Mouse (Mus musculus): ENCODE data around the gene Arpc2. TPM values are rescaled to one million over a fixed set of nuclear protein-coding genes. Genes with fewer than 3 reads are reported as not detected.
"Not testable (repeated sequence)": the region's sequence is repeated elsewhere in the genome, so short reads cannot be mapped to it uniquely, and the experiment has no call there.

The Arpc2 gene
- polyA plus RNA-seq, 1 experiment from 2014 or later, result 375 TPM

DNA sequence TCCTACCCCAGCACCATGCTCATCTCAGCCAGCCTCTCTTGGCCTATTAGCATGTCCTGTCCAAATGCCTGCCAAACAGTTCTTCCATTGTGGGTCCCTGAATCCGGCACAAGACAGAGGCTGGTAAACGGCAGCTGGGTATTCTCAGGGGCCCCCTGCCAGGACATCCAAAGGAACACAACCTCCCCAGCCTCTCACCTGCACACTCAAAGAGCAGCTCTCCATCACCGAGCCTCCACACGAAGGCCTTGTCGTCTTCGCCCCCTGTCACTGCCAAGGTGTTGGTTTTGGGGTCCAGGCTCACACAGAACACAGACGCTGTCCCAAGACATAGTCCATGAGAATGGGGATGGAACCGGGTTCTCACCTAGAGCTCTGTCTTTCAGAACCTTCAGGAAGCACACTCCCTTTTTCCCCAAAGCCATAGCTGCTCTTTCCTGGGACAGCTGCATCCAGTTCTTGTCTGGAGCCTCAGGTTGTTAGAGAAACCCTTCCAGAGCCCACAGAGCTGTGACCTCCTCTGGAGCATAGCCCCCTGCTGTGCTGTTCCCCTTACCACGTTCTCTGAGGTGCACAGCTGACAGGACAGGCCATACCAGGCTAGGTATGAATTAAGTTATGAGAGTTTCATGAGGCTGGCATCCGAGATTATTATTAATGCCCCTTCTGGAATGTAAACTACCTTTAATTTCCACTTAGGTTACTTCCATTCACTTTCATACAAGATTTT, 47.2 kb downstream of the Arpc2 start:
- peak overlapping the region; percentile 70; the same call in 1 of the 2 replicates for H3K4me3 ChIP-seq (ENCODE audit: low read depth, low read length)
- no peak for DNase-seq (ENCODE audit: low spot score)

DNA sequence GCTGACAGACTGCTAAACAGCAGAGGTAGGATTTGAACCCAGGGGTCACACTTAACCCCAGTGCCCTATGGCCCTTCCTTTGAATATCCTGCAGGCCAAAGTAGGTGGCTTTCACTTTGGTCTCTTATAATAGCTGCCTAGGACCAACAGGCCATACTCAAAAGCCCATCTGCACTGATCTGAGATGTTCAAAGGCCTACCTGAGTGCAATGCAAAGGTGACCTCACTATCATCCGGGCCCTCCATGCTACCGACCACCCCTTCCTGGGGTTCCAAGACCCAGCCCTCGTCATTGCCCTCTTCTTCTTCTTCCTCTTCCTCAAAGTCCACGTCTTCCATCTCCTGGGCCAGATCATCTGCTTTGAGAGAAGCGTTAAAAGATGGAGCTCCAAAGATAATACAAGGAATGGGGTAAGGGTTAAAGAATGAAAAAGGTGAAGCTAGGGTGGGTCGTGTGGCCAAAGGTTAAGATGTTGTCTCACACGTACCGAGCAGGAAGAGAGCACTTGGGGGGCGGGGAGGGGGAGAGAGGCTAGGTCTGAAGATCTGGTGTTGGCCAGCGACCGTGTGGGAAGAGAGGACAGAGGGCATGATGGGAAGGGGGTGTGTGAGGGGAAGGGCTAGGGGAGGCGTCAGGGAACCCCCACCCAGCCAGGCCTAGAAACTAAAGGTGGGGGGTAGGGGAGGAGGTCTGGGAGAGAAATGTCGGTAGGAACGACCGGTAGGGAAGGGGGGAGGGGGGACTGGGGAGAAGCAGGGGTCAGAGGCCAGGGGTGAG, 48.0 kb downstream of the Arpc2 start:
- H3K27ac ChIP-seq (ENCODE audit: low read depth, low read length), result peak overlapping the region; percentile 28; the same call in 1 of the 2 replicates
- peak; percentile 51 for DNase-seq (ENCODE audit: low spot score)
- H3K4me2 ChIP-seq, result peak overlapping the region; percentile 83
- ATAC-seq (replicated peaks; ENCODE audit: low FRiP score), result peak; percentile 44
- peak overlapping the region; percentile 74 for H3K9ac ChIP-seq (ENCODE audit: low read depth, low read length)
- peaks cover 17% of the 10 kb centered on the region for H3K4me1 ChIP-seq (replicated peaks; ENCODE audit: control insufficient read depth, insufficient read depth, low read length)
- no peaks in the 10 kb centered on the region for H3K9me3 ChIP-seq (ENCODE audit: control insufficient read depth, low read length)
- peak overlapping the region; percentile 70 for H3K4me3 ChIP-seq (ENCODE audit: low read depth, low read length)
- H3K27me3 ChIP-seq (replicated peaks; ENCODE audit: control insufficient read depth, insufficient read depth, low read length), result no peaks in the 10 kb centered on the region
- H3K36me3 ChIP-seq (ENCODE audit: control insufficient read depth, insufficient read depth, low read length), result peaks cover 18% of the 10 kb centered on the region
- 9% methylated on average over 14 of the region's 15 CpGs for WGBS

More for the DNA sequence above, 47.2 kb downstream of the Arpc2 start:
- Histone ChIP-seq H3K27ac (ENCODE audit: low read depth, low read length) (no peak overlapping the region), H3K9me3 (ENCODE audit: control insufficient read depth, low read length) (no peaks in the 10 kb centered on the region), H3K36me3 (ENCODE audit: control insufficient read depth, insufficient read depth, low read length) (peaks cover 18% of the 10 kb centered on the region), H3K9ac (ENCODE audit: low read depth, low read length) (no peak overlapping the region), H3K27me3 (replicated peaks; ENCODE audit: control insufficient read depth, insufficient read depth, low read length) (no peaks in the 10 kb centered on the region), H3K4me2 (peak overlapping the region; percentile 83), H3K4me1 (replicated peaks; ENCODE audit: control insufficient read depth, insufficient read depth, low read length) (peaks cover 10% of the 10 kb centered on the region)
- ATAC-seq (replicated peaks; ENCODE audit: low FRiP score), result no peak
- WGBS, result 87% methylated on average over 10 of the region's 10 CpGs

DNA sequence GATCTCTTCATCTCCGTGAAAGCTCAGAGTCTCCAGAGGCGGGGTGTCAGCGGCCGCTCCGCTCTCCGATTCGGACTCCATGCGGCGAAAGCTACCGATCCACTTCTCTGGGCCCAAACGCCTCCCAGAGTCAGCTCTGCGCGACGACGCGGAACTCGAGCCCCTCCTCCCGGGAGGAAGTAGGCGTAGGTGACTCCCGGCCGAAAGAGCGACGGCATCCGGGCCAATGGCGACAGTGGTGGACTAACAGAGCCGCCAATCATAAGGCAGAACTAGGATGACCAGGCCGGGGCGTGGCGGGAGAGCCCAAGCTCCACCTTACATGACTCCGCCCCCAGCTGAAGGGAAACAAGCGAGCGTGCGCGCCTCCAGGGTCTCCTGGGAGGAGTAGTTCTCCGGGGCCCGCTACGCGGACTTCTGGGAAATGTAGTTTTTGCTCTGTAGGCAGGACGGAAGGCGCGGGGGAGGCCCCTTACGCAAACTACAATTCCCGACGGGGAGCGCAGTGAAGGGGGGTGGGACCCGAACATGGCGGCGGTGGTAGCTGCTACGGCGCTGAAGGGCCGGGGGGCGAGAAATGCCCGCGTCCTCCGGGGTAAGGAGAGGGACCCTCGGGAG, 48.8 kb downstream of the Arpc2 start, which contains the start of the genes Aamp and Pnkd:
Aamp (minus strand) TSS at position 196 of the 618 bp plus-strand sequence.
Pnkd (plus strand) TSS at position 388 of the 618 bp plus-strand sequence.
- H3K27ac ChIP-seq (ENCODE audit: low read depth, low read length), result peak within 1 kb of the TSS; percentile 28; the same call in 1 of the 2 replicates
- H3K9ac ChIP-seq (ENCODE audit: low read depth, low read length), result peak within 1 kb of the TSS; percentile 74
- peaks cover 18% of the 10 kb centered on the region for H3K36me3 ChIP-seq (ENCODE audit: control insufficient read depth, insufficient read depth, low read length)
- peak within 1 kb of the TSS; percentile 70 for H3K4me3 ChIP-seq (ENCODE audit: low read depth, low read length)
- peak; percentile 99 for DNase-seq (ENCODE audit: low spot score)
- under 1% methylated on average over 56 of the region's 56 CpGs for WGBS
- H3K4me2 ChIP-seq, result peak within 1 kb of the TSS; percentile 83
- no peaks in the 10 kb centered on the region for H3K27me3 ChIP-seq (replicated peaks; ENCODE audit: control insufficient read depth, insufficient read depth, low read length)
- peaks cover 17% of the 10 kb centered on the region for H3K4me1 ChIP-seq (replicated peaks; ENCODE audit: control insufficient read depth, insufficient read depth, low read length)
- ATAC-seq (replicated peaks; ENCODE audit: low FRiP score), result peak; percentile 95
- no peaks in the 10 kb centered on the region for H3K9me3 ChIP-seq (ENCODE audit: control insufficient read depth, low read length)

DNA sequence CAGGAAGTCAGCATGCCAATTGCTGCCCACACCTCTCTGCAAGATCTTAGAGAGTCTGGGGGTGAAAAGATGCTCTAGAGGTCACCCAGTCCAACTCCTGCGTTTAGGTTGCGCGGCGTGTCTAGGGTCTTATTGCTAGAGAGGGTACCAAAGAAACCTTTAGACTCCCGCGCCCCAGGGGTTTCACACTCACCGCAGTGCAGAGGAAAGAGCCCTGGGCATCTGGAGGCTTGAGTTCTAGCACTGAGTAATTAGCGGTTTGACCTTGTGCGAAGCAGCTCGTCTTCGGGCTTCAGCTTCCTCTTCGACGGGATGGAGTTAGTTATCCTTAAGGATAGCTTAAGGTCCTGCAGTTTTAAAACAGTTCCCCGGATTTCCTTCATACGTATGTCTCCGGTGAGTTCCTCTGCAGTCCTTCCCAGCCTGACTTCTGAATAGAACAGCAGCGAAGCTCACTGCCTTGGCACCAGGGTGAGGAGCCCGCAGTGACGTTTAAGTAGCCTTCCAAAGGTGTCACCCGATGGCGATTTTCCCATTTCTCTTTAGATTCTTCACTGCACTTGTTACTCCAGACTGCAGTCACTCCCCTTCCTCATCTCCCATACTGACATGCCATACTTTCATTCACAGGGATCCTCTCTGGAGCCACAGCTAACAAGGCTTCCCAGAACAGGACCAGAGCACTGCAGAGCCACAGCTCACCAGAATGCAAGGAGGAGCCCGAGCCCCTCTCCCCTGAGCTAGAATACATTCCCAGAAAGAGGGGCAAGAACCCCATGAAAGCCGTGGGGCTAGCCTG, 49.5 kb downstream of the Arpc2 start:
- DNase-seq (ENCODE audit: low spot score) (peak; percentile 56), ATAC-seq (replicated peaks; ENCODE audit: low FRiP score) (peak; percentile 1; the same call in 1 of the 2 replicates)
- H3K36me3 ChIP-seq (ENCODE audit: control insufficient read depth, insufficient read depth, low read length), result peaks cover 18% of the 10 kb centered on the region
- H3K27me3 ChIP-seq (replicated peaks; ENCODE audit: control insufficient read depth, insufficient read depth, low read length), result no peaks in the 10 kb centered on the region
- WGBS, result 3% methylated on average over 23 of the region's 23 CpGs
- H3K9ac ChIP-seq (ENCODE audit: low read depth, low read length), result peak overlapping the region; percentile 68
- H3K27ac ChIP-seq (ENCODE audit: low read depth, low read length), result no peak overlapping the region
- peaks cover 17% of the 10 kb centered on the region for H3K4me1 ChIP-seq (replicated peaks; ENCODE audit: control insufficient read depth, insufficient read depth, low read length)
- peak overlapping the region; percentile 70 for H3K4me3 ChIP-seq (ENCODE audit: low read depth, low read length)
- H3K4me2 ChIP-seq, result peak overlapping the region; percentile 69
- H3K9me3 ChIP-seq (ENCODE audit: control insufficient read depth, low read length), result no peaks in the 10 kb centered on the region

DNA sequence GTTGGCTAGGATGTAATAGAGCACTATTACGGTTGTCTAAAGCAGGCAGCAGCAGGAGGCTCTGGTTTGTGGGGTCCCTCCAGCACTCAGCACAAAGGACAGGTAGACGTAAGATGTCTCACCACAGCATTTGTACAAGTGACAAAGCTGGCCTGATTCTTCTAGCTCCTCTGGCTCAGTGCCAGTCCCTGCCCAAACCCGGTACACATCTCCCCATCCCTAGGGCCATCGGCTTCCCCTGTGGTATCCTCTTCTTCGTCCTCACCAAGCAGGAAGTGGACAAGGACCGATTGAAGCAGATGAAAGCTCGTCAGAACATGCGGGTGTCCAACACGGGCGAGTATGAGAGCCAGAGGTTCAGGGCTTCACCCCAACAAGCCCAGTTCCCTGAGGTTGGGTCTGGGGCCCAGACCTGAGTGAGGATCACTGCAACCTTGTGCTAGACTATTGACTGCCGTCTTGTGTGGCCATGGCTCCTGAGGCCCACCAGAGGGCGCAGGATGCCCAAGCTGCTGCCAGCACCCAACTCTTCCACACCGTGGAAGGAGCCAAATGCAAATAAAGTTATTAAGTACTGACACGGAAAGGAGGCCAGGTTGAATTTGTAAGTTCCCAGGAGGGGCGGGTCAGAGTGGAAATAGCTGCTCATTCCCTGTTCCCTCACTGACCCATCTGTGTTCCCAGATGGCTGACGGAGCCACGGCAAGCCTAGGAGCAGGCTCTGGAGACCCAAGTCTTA, 51.2 kb downstream of the Arpc2 start:
- H3K4me1 ChIP-seq (replicated peaks; ENCODE audit: control insufficient read depth, insufficient read depth, low read length), result peaks cover 17% of the 10 kb centered on the region
- not testable (repeated sequence) for ATAC-seq (replicated peaks; ENCODE audit: low FRiP score); H3K9me3 ChIP-seq (ENCODE audit: control insufficient read depth, low read length); H3K4me2 ChIP-seq; H3K4me3 ChIP-seq (ENCODE audit: low read depth, low read length); DNase-seq (ENCODE audit: low spot score); H3K27me3 ChIP-seq (replicated peaks; ENCODE audit: control insufficient read depth, insufficient read depth, low read length); H3K27ac ChIP-seq (ENCODE audit: low read depth, low read length); H3K9ac ChIP-seq (ENCODE audit: low read depth, low read length)
- WGBS, result 62% methylated on average over 15 of the region's 17 CpGs
- peaks cover 10% of the 10 kb centered on the region for H3K36me3 ChIP-seq (ENCODE audit: control insufficient read depth, insufficient read depth, low read length)

DNA sequence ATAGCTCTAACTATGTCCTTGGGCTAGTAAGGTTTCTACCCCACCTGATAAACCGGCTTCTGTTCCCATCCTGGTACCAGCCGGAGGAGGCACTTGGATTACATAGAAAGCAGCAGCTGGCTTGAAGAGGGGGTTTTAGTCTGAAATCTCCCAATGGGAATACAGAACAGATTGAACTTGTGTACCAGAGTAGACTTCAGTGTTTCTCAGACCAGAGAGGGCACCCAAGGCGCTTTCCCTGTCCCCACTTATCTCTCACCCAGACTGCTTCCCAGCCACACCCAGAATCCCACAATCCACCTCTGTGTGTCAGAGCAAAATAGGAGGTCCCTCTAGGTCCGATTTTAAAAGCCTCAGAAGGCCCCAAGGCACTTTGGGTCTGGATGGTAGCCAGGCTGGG, 52.4 kb downstream of the Arpc2 start:
- no peak for ATAC-seq (replicated peaks; ENCODE audit: low FRiP score)
- Histone ChIP-seq H3K27me3 (replicated peaks; ENCODE audit: control insufficient read depth, insufficient read depth, low read length) (no peaks in the 10 kb centered on the region), H3K9me3 (ENCODE audit: control insufficient read depth, low read length) (no peaks in the 10 kb centered on the region), H3K4me3 (ENCODE audit: low read depth, low read length) (no peak overlapping the region), H3K27ac (ENCODE audit: low read depth, low read length) (no peak overlapping the region), H3K4me2 (no peak overlapping the region), H3K36me3 (ENCODE audit: control insufficient read depth, insufficient read depth, low read length) (peaks cover 9% of the 10 kb centered on the region), H3K9ac (ENCODE audit: low read depth, low read length) (0 out of 2 replicates have a peak overlapping the region, but pooled peaks have one; percentile 2), H3K4me1 (replicated peaks; ENCODE audit: control insufficient read depth, insufficient read depth, low read length) (peaks cover 14% of the 10 kb centered on the region)
- DNase-seq (ENCODE audit: low spot score), result no peak
- WGBS, result 74% methylated on average over 4 of the region's 4 CpGs

DNA sequence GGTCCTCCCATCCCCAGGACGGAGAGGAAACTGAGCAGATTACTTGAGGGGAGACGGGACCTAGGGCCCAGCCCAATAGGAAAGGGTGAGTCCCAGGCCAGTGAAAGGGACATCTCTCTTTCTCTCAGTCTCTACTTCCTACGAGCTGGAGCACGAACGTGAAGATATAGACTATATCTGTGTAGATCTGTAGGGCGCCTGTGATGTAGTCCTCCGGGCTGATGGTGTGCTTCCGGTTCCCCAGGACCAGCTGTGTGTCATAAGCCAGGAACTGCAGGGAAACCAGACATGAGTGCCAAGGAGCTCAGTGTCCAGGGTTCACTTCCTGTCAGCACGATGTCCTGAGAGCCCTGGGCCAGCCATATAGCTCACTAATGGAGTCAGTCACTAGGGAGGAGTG, 53.4 kb downstream of the Arpc2 start:
- DNase-seq (ENCODE audit: low spot score), result no peak
- H3K9me3 ChIP-seq (ENCODE audit: control insufficient read depth, low read length), result no peaks in the 10 kb centered on the region
- H3K4me1 ChIP-seq (replicated peaks; ENCODE audit: control insufficient read depth, insufficient read depth, low read length), result peaks cover 16% of the 10 kb centered on the region
- no peak overlapping the region for H3K27ac ChIP-seq (ENCODE audit: low read depth, low read length)
- H3K9ac ChIP-seq (ENCODE audit: low read depth, low read length), result no peak overlapping the region
- no peaks in the 10 kb centered on the region for H3K27me3 ChIP-seq (replicated peaks; ENCODE audit: control insufficient read depth, insufficient read depth, low read length)
- H3K4me3 ChIP-seq (ENCODE audit: low read depth, low read length), result no peak overlapping the region
- ATAC-seq (replicated peaks; ENCODE audit: low FRiP score), result no peak
- H3K4me2 ChIP-seq, result no peak overlapping the region
- 81% methylated on average over 9 of the region's 9 CpGs for WGBS
- H3K36me3 ChIP-seq (ENCODE audit: control insufficient read depth, insufficient read depth, low read length), result peaks cover 11% of the 10 kb centered on the region
